Mouse (Mus musculus) brain, embryonic 14.5 days (tissue): ENCODE results near the gene Cln6.
"Not testable (repeated sequence)": the region's sequence is repeated elsewhere in the genome, so short reads cannot be mapped to it uniquely, and the experiment has no call there.

ENCODE experiments used
- CTCF ChIP-seq: fragments of 200-500 bp; IDR thresholded peaks from 2 replicates; pipeline ENCODE4 v1.5.1; 2012; ENCODE audit warnings: inconsistent platforms, mild to moderate bottlenecking, moderate library complexity, borderline replicate concordance; ENCODE audit not compliant: insufficient read depth, insufficient read length; ENCODE audit errors: extremely low read depth
- POLR2A ChIP-seq: fragments of 200-500 bp; IDR thresholded peaks from 2 replicates; pipeline ENCODE4 v1.6.1; 2012; ENCODE audit warnings: mild to moderate bottlenecking, inconsistent platforms, borderline replicate concordance; ENCODE audit not compliant: poor library complexity, insufficient read depth, insufficient read length, severe bottlenecking; ENCODE audit errors: extremely low read depth

- not testable (repeated sequence) for TF ChIP-seq POLR2A, CTCF
These were observed 39.4 kb upstream of the Cln6 start for GRCm38 (mm10) chr9:62799218-62799617.
